Mouse (Mus musculus): Measurements from ENCODE around the gene Acrbp. TPM values are rescaled to one million over a fixed set of nuclear protein-coding genes. Genes with fewer than 3 reads are reported as not detected.

Gene Acrbp
- total and polyA plus RNA-seq, 3 experiments: 4.4 to 15.9 (median 12.2) TPM

DNA sequence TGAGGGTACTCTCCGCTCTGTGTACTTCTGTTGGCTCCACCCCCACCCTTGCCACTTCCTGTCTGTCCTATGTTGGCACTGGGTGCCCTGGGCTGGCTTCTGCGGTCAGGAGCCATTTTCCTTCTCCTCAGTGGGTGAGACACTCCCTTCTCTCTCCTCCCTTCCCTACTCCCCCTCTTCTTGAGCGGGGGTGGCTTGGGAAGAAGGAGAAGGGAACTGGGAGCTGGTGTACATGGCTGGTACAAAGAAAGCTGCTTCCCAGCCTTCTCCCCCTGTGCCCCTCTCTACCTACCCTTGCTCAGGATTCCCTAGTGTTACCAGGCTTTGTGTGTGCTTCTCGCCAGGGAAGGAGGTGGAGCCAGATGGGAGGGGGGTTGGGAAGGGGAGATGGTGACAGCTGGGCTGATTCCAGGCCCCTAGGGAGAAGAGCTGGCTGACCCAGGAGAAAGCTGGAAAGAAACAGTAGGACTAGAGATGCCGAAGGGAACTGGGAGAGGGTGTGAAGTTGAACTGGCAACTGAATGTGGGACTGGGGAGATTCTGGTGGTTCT lies 50.0 kb downstream of the Acrbp start:
- peak; percentile 51 for DNase-seq

DNA sequence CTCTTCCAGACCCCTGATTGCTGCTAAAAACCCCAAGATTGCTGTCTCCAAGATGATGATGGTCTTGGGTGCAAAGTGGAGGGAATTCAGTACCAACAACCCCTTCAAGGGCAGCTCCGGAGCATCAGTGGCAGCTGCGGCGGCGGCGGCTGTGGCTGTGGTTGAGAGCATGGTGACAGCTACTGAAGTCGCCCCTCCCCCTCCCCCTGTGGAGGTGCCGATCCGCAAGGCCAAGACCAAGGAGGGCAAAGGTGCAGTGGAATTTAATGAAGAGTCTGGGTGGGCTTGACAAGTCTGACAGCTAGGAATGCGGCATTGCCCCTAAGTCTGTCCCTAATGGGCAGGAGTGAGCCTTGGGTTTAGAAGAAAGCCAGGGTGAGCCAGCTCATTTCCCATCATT lies 52.0 kb downstream of the Acrbp start:
- DNase-seq: no peak

DNA sequence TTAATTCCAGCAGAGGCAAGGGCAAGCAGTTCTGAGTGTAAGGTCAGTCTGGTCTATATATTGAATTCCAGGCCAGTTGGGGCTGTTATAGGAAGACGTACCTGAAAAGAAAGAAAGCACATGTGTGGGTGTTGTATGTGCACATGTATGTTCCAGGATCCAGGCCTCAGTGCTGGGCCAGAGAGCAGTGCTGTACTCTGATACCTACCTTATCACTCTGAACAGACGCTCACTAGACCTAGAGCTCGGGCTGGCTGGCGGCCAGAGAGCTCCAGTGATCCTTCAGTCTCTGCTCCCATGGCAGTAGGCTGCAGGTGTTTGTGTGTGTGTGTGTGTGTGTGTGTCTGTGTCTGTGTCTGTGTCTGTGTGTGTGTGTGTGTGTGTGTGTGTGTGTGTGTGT lies 54.7 kb downstream of the Acrbp start:
- DNase-seq: no peak

DNA sequence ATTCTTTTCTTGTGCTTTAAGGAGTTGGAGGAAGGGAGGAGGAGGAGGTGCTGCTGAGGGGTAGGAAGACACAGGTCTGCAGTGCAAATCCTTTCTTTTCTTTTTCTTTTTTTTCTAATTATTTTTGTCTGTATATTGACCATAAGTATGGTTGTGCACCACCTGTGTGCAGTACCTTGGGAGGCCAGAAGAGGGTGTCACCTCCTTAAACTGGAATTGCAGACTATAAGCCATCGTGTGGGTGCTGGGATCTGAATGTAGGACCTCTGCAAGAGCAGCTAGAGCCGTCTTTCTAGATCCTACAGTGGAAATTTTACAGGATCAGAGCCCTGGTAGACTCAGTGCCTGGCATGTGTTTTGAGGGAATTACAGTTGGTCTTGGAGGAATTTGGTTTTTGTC lies 58.2 kb downstream of the Acrbp start:
- no peak for DNase-seq

DNA sequence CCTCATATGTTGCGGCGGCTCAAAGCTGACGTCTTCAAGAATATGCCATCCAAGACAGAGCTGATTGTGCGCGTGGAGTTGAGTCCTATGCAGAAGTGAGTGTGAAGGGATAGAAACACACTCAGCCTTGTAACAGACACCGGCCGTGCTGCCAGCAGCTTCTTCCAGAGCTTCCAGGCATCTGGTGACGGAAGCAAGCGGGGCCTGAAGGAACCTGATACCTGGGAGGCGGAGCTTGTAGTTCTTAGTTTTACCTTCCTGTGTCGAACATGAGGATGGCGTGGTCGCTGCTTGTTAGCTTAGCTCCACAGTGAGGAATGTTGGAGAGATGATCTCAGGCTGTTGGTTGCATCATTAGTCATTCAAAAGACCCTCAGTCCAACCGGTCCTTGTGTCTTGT lies 59.9 kb downstream of the Acrbp start:
- DNase-seq: no peak

DNA sequence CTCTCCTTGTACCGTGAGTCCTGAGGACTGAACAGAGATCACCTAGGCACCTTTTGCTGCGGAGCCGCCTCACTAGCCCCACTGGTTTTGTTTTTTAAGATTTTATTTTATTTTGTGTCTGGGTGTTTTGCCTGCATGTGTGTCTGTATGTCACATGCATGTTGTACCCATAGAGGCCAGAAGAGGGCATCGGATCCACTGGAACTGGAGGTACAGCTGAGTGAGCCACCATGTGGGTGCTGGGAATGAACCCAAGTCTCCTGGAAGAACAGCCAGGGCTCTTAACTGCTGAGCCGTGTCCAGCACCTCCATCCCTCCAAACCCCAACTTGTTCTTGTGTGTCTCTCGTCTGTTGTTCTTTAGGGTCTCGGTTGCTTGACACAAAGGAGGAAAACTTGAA lies 61.4 kb downstream of the Acrbp start:
- DNase-seq: no peak

DNA sequence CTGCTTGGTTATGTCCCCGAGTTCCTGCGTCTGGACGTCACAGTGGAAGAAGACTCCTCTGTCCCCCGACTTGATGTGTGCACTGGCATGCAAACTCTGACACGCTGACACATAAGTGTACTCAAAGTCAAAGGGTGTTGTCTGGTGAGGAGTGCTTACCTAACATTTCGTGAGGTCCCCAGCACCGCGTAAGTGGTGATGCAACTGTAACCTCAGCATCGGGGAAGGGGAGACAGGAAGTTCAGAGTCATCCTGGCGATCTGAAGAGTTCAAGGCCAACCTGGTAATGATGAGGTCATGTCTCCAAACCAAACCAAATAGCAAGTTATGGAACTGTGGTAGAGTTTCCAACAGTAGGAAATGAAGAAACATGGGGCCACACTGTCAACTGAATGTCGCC lies 63.1 kb downstream of the Acrbp start:
- DNase-seq: peak; percentile 35

Small RNA genes within 50 kb of the gene (microRNA-seq; reads per million reads assigned to microRNA genes)
- 0.41 to 0.66 reads per million in 2 experiments for gene Mir7045

Other genes with a start within 250 kb of the Acrbp start
- gene Spsb2, start 241.0 kb upstream of the Acrbp start, total RNA-seq (2021): 10 to 100 TPM; 19.6 to 28.0 TPM
- 34.0 and 40.0 TPM in 2 replicates for gene Spsb2, start 241.0 kb upstream of the Acrbp start, polyA plus RNA-seq (2012; rRNA removed)
- gene Tpi1, start 235.4 kb upstream of the Acrbp start, total RNA-seq (2021): 100 to 1,000 TPM; 385 to 502 TPM
- gene Tpi1, start 235.4 kb upstream of the Acrbp start, polyA plus RNA-seq (2012; rRNA removed): 237 and 285 TPM in 2 replicates
- gene Usp5, start 220.2 kb upstream of the Acrbp start, total RNA-seq (2021): 100 to 1,000 TPM; 103 to 132 TPM
- 102 and 111 TPM in 2 replicates for gene Usp5, start 220.2 kb upstream of the Acrbp start, polyA plus RNA-seq (2012; rRNA removed)
- 1 to 10 TPM; 2.2 to 3.9 TPM for gene Cdca3, start 220.1 kb upstream of the Acrbp start, total RNA-seq (2021)
- 5.9 and 8.6 TPM in 2 replicates for gene Cdca3, start 220.1 kb upstream of the Acrbp start, polyA plus RNA-seq (2012; rRNA removed)
- gene Gnb3, start 209.4 kb upstream of the Acrbp start, total RNA-seq (2021): 10 to 100 TPM in 1 of 2 experiments, 1 to 10 TPM in 1; 6.7 to 12.2 TPM
- 9.2 and 11.9 TPM in 2 replicates for gene Gnb3, start 209.4 kb upstream of the Acrbp start, polyA plus RNA-seq (2012; rRNA removed)
- gene P3h3, start 191.9 kb upstream of the Acrbp start, total RNA-seq (2021): 10 to 100 TPM; 16.8 to 23.6 TPM
- gene P3h3, start 191.9 kb upstream of the Acrbp start, polyA plus RNA-seq (2012; rRNA removed): 42.6 and 48.6 TPM in 2 replicates
- gene Gpr162, start 185.7 kb upstream of the Acrbp start, total RNA-seq (2021): 1 to 10 TPM; 1.1 to 2.5 TPM
- 1.9 and 2.4 TPM in 2 replicates for gene Gpr162, start 185.7 kb upstream of the Acrbp start, polyA plus RNA-seq (2012; rRNA removed)
- under 1 TPM; 0.31 to 0.55 TPM for gene Cd4, start 161.5 kb upstream of the Acrbp start, total RNA-seq (2021)
- gene Cd4, start 161.5 kb upstream of the Acrbp start, polyA plus RNA-seq (2012; rRNA removed): 0.52 and 0.61 TPM in 2 replicates
- gene Lag3, start 138.0 kb upstream of the Acrbp start, total RNA-seq (2021): 1 to 10 TPM; 1.1 to 1.5 TPM
- gene Lag3, start 138.0 kb upstream of the Acrbp start, polyA plus RNA-seq (2012; rRNA removed): 2.1 and 2.5 TPM in 2 replicates
- 100 to 1,000 TPM; 828 to 858 TPM for gene Ptms, start 129.6 kb upstream of the Acrbp start, total RNA-seq (2021)
- gene Ptms, start 129.6 kb upstream of the Acrbp start, polyA plus RNA-seq (2012; rRNA removed): 2,208 and 2,873 TPM in 2 replicates
- 100 to 1,000 TPM; 269 to 320 TPM for gene Mlf2, start 118.3 kb upstream of the Acrbp start, total RNA-seq (2021)
- gene Mlf2, start 118.3 kb upstream of the Acrbp start, polyA plus RNA-seq (2012; rRNA removed): 390 and 451 TPM in 2 replicates
- 100 to 1,000 TPM; 128 to 152 TPM for gene Cops7a, start 84.2 kb upstream of the Acrbp start, total RNA-seq (2021)
- 220 and 384 TPM in 2 replicates for gene Cops7a, start 84.2 kb upstream of the Acrbp start, polyA plus RNA-seq (2012; rRNA removed)
- 1 to 10 TPM in 1 of 2 experiments, under 1 TPM in 1; 0.89 to 2.0 TPM for gene Pianp, start 53.0 kb upstream of the Acrbp start, total RNA-seq (2021)
- gene Pianp, start 53.0 kb upstream of the Acrbp start, polyA plus RNA-seq (2012; rRNA removed): 4.2 and 9.0 TPM in 2 replicates
- gene Zfp384, start 40.5 kb upstream of the Acrbp start, total RNA-seq (2021): 10 to 100 TPM; 38.5 to 56.9 TPM
- gene Zfp384, start 40.5 kb upstream of the Acrbp start, polyA plus RNA-seq (2012; rRNA removed): 70.6 and 98.2 TPM in 2 replicates
- gene Ing4, start 9.9 kb upstream of the Acrbp start, total RNA-seq (2021): 10 to 100 TPM; 51.0 to 60.6 TPM
- gene Ing4, start 9.9 kb upstream of the Acrbp start, polyA plus RNA-seq (2012; rRNA removed): 35.5 and 37.4 TPM in 2 replicates
- gene Lpar5, start 18.2 kb downstream of the Acrbp start, total RNA-seq (2021): under 1 TPM; 0.61 to 0.83 TPM
- 3.1 and 4.3 TPM in 2 replicates for gene Lpar5, start 18.2 kb downstream of the Acrbp start, polyA plus RNA-seq (2012; rRNA removed)
- gene Chd4, start 46.3 kb downstream of the Acrbp start, total RNA-seq (2021): 100 to 1,000 TPM; 139 to 156 TPM
- 54.1 and 58.1 TPM in 2 replicates for gene Chd4, start 46.3 kb downstream of the Acrbp start, polyA plus RNA-seq (2012; rRNA removed)
- 10 to 100 TPM; 40.9 to 51.7 TPM for gene Nop2, start 82.2 kb downstream of the Acrbp start, total RNA-seq (2021)
- gene Nop2, start 82.2 kb downstream of the Acrbp start, polyA plus RNA-seq (2012; rRNA removed): 8.0 and 12.0 TPM in 2 replicates
- 10 to 100 TPM; 13.8 to 21.4 TPM for gene Iffo1, start 95.6 kb downstream of the Acrbp start, total RNA-seq (2021)
- 73.1 and 80.0 TPM in 2 replicates for gene Iffo1, start 95.6 kb downstream of the Acrbp start, polyA plus RNA-seq (2012; rRNA removed)
- gene Gapdh, start 116.8 kb downstream of the Acrbp start, total RNA-seq (2021): 1,000 to 10,000 TPM; 2,613 to 2,674 TPM
- gene Gapdh, start 116.8 kb downstream of the Acrbp start, polyA plus RNA-seq (2012; rRNA removed): 2,736 and 3,470 TPM in 2 replicates
- gene Ncapd2, start 142.0 kb downstream of the Acrbp start, total RNA-seq (2021): 10 to 100 TPM; 20.4 to 25.5 TPM
- gene Ncapd2, start 142.0 kb downstream of the Acrbp start, polyA plus RNA-seq (2012; rRNA removed): 25.2 and 28.7 TPM in 2 replicates
- gene Mrpl51, start 142.1 kb downstream of the Acrbp start, total RNA-seq (2021): 100 to 1,000 TPM; 162 to 208 TPM
- gene Mrpl51, start 142.1 kb downstream of the Acrbp start, polyA plus RNA-seq (2012; rRNA removed): 44.2 and 45.1 TPM in 2 replicates
- 10 to 100 TPM; 35.7 to 39.7 TPM for gene Vamp1, start 165.9 kb downstream of the Acrbp start, total RNA-seq (2021)
- gene Vamp1, start 165.9 kb downstream of the Acrbp start, polyA plus RNA-seq (2012; rRNA removed): 46.2 and 47.0 TPM in 2 replicates
- gene Tapbpl, start 182.2 kb downstream of the Acrbp start, total RNA-seq (2021): 10 to 100 TPM; 11.3 to 15.6 TPM
- 12.0 and 12.1 TPM in 2 replicates for gene Tapbpl, start 182.2 kb downstream of the Acrbp start, polyA plus RNA-seq (2012; rRNA removed)
- gene Cd27, start 187.3 kb downstream of the Acrbp start, total RNA-seq (2021): under 1 TPM; 0.43 to 0.73 TPM
- 0.74 and 0.88 TPM in 2 replicates for gene Cd27, start 187.3 kb downstream of the Acrbp start, polyA plus RNA-seq (2012; rRNA removed)
- not detected for gene Tuba3a, start 236.4 kb downstream of the Acrbp start, total RNA-seq (2021)
- not detected in 2 replicates for gene Tuba3a, start 236.4 kb downstream of the Acrbp start, polyA plus RNA-seq (2012; rRNA removed)